Comparison of ENCODE assay signal across 9 mouse cellular contexts in the genomic region with DNA sequence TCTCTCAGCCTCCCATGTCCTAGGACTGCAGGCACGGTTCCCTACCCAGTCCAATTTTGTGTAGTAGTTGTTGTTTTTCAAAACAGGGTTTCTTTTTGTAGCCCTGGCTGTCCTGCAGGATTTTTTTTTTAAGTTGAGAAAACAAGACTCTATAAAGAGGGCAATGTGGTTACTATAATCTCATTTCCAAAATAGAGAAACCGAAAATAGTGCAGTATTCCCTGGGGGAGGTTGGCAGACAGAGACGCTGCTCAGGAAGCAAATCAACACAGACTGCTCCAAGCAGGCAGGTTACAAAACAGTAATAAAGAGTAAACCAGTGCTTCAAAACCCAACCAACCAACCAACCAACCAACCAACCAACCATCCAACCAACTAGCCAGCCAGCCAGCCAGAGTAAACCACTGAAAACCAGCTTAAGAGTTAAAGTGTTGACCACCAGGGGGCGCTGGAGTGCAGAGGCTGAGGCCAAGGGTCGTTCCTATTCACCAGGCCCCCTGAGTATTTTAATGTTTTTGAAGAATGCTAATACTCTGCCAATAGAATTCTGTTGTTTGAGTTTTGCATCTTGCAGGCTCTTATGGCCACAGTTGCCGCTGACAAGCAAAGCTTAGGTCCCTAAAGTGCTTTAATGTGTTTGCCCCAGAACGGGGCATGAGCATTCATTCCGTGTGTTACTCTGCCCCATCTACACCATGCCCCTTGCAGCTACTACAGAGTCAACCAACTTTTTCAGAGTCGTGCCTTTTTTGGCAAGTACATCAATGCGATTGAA. TPM values are rescaled to one million over a fixed set of nuclear protein-coding genes. Genes with fewer than 3 reads are reported as not detected.
A peak's percentile ranks its signal among the peaks of the same experiment; 100 is the strongest.
DNase-seq lines count a peak whose midpoint lies in the region; ATAC-seq and TF ChIP-seq lines count a peak whose summit lies in the region.
"Had no signal": no experiment of that assay in that cellular context is flagged by ENCODE, and none has a peak within 500 bp of the region (broad histone marks: within the 10 kb centered on the region; RNA-seq: fewer than 3 reads in every experiment).

No protein-coding gene starts in this region.

- WGBS in midbrain, embryonic 14.5 days = 54% methylated on average over 10 of the region's 10 CpGs
- WGBS in midbrain, embryonic 13.5 days = 56% methylated on average over 10 of the region's 10 CpGs
- 44% methylated on average over 10 of the region's 10 CpGs for WGBS in cerebellum, adult 2 months
- WGBS in limb, embryonic 11.5 days = 55% methylated on average over 10 of the region's 10 CpGs

- H3K9me3 ChIP-seq in midbrain, embryonic 14.5 days (ENCODE audit: control insufficient read depth, low read length) = no peaks in the 10 kb centered on the region
- no peaks in the 10 kb centered on the region for H3K9me3 ChIP-seq in midbrain, embryonic 13.5 days
- H3K9me3 ChIP-seq in limb, embryonic 11.5 days (ENCODE audit: control insufficient read depth, low read length) = no peaks in the 10 kb centered on the region

- peak; percentile 77 for DNase-seq in midbrain, embryonic 14.5 days
- no peak for DNase-seq in Patski (ENCODE audit: low read depth, low spot score)
- peak; percentile 46 to 69 for DNase-seq in cerebellum, adult 2 months
- DNase-seq in gastrocnemius, postnatal 4 days (ENCODE audit: low spot score in 2 of 2) = peak; percentile 70 to 80
- DNase-seq in limb, embryonic 11.5 days (ENCODE audit: low spot score) = peak; percentile 82
- peak; percentile 75 for DNase-seq in retina, postnatal 1 day

- no peaks in the 10 kb centered on the region for H3K27me3 ChIP-seq in midbrain, embryonic 14.5 days (ENCODE audit: control insufficient read depth, insufficient read depth, low read length)
- no peaks in the 10 kb centered on the region for H3K27me3 ChIP-seq in midbrain, embryonic 13.5 days
- H3K27me3 ChIP-seq in Patski = no peaks in the 10 kb centered on the region
- H3K27me3 ChIP-seq in cerebellum, adult 2 months (ENCODE audit: control insufficient read depth, insufficient read depth, low read length) = no peaks in the 10 kb centered on the region
- H3K27me3 ChIP-seq in limb, embryonic 11.5 days (ENCODE audit: control insufficient read depth, insufficient read depth, low read length) = no peaks in the 10 kb centered on the region

- no peak overlapping the region for H3K27ac ChIP-seq in midbrain, embryonic 14.5 days (replicated peaks; ENCODE audit: low read depth, low read length)
- no peak overlapping the region for H3K27ac ChIP-seq in midbrain, embryonic 13.5 days
- no peak overlapping the region for H3K27ac ChIP-seq in cerebellum, adult 2 months (ENCODE audit: insufficient read depth, low read length)
- no peak overlapping the region for H3K27ac ChIP-seq in limb, embryonic 11.5 days (replicated peaks; ENCODE audit: low read depth, low read length)

- ATAC-seq in midbrain, embryonic 14.5 days (ENCODE audit: low FRiP score, low TSS enrichment) = no peak
- no peak for ATAC-seq in midbrain, embryonic 13.5 days
- no peak for ATAC-seq in Patski
- ATAC-seq in limb, embryonic 11.5 days (ENCODE audit: insufficient number of reproducible peaks, low FRiP score, low TSS enrichment, low read depth) = no peak
- ATAC-seq in erythroblast, adult 5-6 weeks (replicated peaks; ENCODE audit: low FRiP score, poor library complexity, severe bottlenecking) = no peak

- peak; percentile 87 for TF ChIP-seq CTCF in Patski (IDR thresholded peaks at IDR 0.05)
- peak; percentile 73 for TF ChIP-seq CTCF in cerebellum, adult 2 months (IDR thresholded peaks at IDR 0.05; ENCODE audit: borderline replicate concordance, insufficient read depth, low read depth, low read length)

- POLR2A ChIA-PET in Patski (lab: Charles Lee) = interaction anchor here (0.5 to 0.8 kb wide), 2 partner anchors 47 to 161 kb away, joined by 3 read pairs; no protein-coding TSS in a partner anchor

- TF ChIP-seq POLR2A in cerebellum, adult 2 months (IDR thresholded peaks at IDR 0.05; ENCODE audit: borderline replicate concordance, insufficient read depth, low read length) = no peak

- in situ Hi-C loops in Patski (cut with MboI; ENCODE audit: low pct_unique_long_range_greater_than_20kb) = loop anchor here (5.0 kb wide), 2 partner anchors 35 kb away; no protein-coding TSS in a partner anchor

- no peak overlapping the region for H3K4me3 ChIP-seq in midbrain, embryonic 14.5 days (replicated peaks; ENCODE audit: low read depth, low read length)
- H3K4me3 ChIP-seq in midbrain, embryonic 13.5 days (replicated peaks) = no peak overlapping the region
- H3K4me3 ChIP-seq in cerebellum, adult 2 months (replicated peaks; ENCODE audit: insufficient read depth, low read depth, low read length) = no peak overlapping the region
- no peak overlapping the region for H3K4me3 ChIP-seq in limb, embryonic 11.5 days (ENCODE audit: low read depth, low read length)

- no peaks in the 10 kb centered on the region for H3K36me3 ChIP-seq in midbrain, embryonic 14.5 days (ENCODE audit: control insufficient read depth, insufficient read depth, low read length)
- H3K36me3 ChIP-seq in midbrain, embryonic 13.5 days = no peaks in the 10 kb centered on the region
- H3K36me3 ChIP-seq in limb, embryonic 11.5 days (ENCODE audit: control insufficient read depth, insufficient read depth, low read length) = no peaks in the 10 kb centered on the region

- CTCF ChIA-PET in Patski (lab: Charles Lee) = interaction anchor here (0.8 to 2.0 kb wide), 18 partner anchors 9 to 176 kb away, joined by 3 to 31 read pairs (median 3); partner anchors contain the start of genes Cabp2, Cdk2ap2 and Gstp1

- no peak overlapping the region for H3K9ac ChIP-seq in midbrain, embryonic 14.5 days (replicated peaks; ENCODE audit: low read length)
- no peak overlapping the region for H3K9ac ChIP-seq in midbrain, embryonic 13.5 days (replicated peaks)
- H3K9ac ChIP-seq in limb, embryonic 11.5 days (ENCODE audit: low read length) = no peak overlapping the region

- no peak overlapping the region for H3K4me2 ChIP-seq in midbrain, embryonic 14.5 days (ENCODE audit: low read length)
- no peak overlapping the region for H3K4me2 ChIP-seq in midbrain, embryonic 13.5 days (replicated peaks)
- no peak overlapping the region for H3K4me2 ChIP-seq in limb, embryonic 11.5 days (ENCODE audit: low read depth, severe bottlenecking)

- no peaks in the 10 kb centered on the region for H3K4me1 ChIP-seq in midbrain, embryonic 14.5 days (ENCODE audit: control insufficient read depth, insufficient read depth, low read length)
- no peaks in the 10 kb centered on the region for H3K4me1 ChIP-seq in midbrain, embryonic 13.5 days (replicated peaks)
- peaks cover 24% of the 10 kb centered on the region for H3K4me1 ChIP-seq in cerebellum, adult 2 months (ENCODE audit: control insufficient read depth, insufficient read depth, low read length)
- no peaks in the 10 kb centered on the region for H3K4me1 ChIP-seq in limb, embryonic 11.5 days (ENCODE audit: control insufficient read depth, insufficient read depth, low read length)

RNA-seq across cellular contexts. Expression of gene Gstp2, which starts 6.1 kb away (rescaled TPM):
- 1.9 TPM in 1 of 2 replicates, not detected in the other for polyA plus RNA-seq in midbrain, embryonic 14.5 days (2014; fragmentation: Nextera tagmentation; extraction: Ambion mirVana)
- 1.3 and 3.9 TPM in 2 replicates for polyA plus RNA-seq in midbrain, embryonic 13.5 days (2015; fragmentation: Nextera tagmentation; extraction: Ambion mirVana)
- polyA plus RNA-seq in Patski (2021) = 379 TPM
- polyA plus RNA-seq in cerebellum, adult 2 months (2012; rRNA removed) = 8.0 and 10.0 TPM in 2 replicates
- 10 to 100 TPM; 40.2 to 49.5 TPM for total RNA-seq in gastrocnemius, postnatal 4 days (2021)
- polyA plus RNA-seq in limb, embryonic 11.5 days (2014; fragmentation: Nextera tagmentation; extraction: Ambion mirVana) = 1.1 TPM in 2 replicates
- not detected in 2 replicates for total RNA-seq in erythroblast, adult 5-6 weeks (2015; ENCODE audit: low replicate concordance)
- 1.4 and 2.1 TPM in 2 replicates for total RNA-seq in erythroblast, adult 5-6 weeks (2017; ENCODE audit: low replicate concordance)

RNA-seq across cellular contexts. Expression of gene Gstp3, which starts 7.4 kb away (rescaled TPM):
- polyA plus RNA-seq in midbrain, embryonic 14.5 days (2014; fragmentation: Nextera tagmentation; extraction: Ambion mirVana) = not detected in 2 replicates
- polyA plus RNA-seq in midbrain, embryonic 13.5 days (2015; fragmentation: Nextera tagmentation; extraction: Ambion mirVana) = not detected in 2 replicates
- not detected for polyA plus RNA-seq in Patski (2021)
- polyA plus RNA-seq in cerebellum, adult 2 months (2012; rRNA removed) = not detected in 2 replicates
- total RNA-seq in gastrocnemius, postnatal 4 days (2021) = 1 to 10 TPM in 1 of 2 experiments, not detected in 1; 1.1 TPM
- 0.23 TPM in 1 of 2 replicates, not detected in the other for polyA plus RNA-seq in limb, embryonic 11.5 days (2014; fragmentation: Nextera tagmentation; extraction: Ambion mirVana)
- total RNA-seq in erythroblast, adult 5-6 weeks (2015; ENCODE audit: low replicate concordance) = 4.2 and 30.2 TPM in 2 replicates
- 8.4 and 11.1 TPM in 2 replicates for total RNA-seq in erythroblast, adult 5-6 weeks (2017; ENCODE audit: low replicate concordance)
- polyA plus RNA-seq: heart, embryonic 14.5 days had no signal

RNA-seq across cellular contexts. Expression of gene Gstp1, which starts 14.1 kb away (rescaled TPM):
- polyA plus RNA-seq in midbrain, embryonic 14.5 days (2014; fragmentation: Nextera tagmentation; extraction: Ambion mirVana) = 397 and 514 TPM in 2 replicates
- polyA plus RNA-seq in midbrain, embryonic 13.5 days (2015; fragmentation: Nextera tagmentation; extraction: Ambion mirVana) = 372 and 375 TPM in 2 replicates
- 1,288 TPM for polyA plus RNA-seq in Patski (2021)
- 517 and 561 TPM in 2 replicates for polyA plus RNA-seq in cerebellum, adult 2 months (2012; rRNA removed)
- 100 to 1,000 TPM; 205 to 221 TPM for total RNA-seq in gastrocnemius, postnatal 4 days (2021)
- polyA plus RNA-seq in limb, embryonic 11.5 days (2014; fragmentation: Nextera tagmentation; extraction: Ambion mirVana) = 437 and 462 TPM in 2 replicates
- 79.2 and 134 TPM in 2 replicates for total RNA-seq in erythroblast, adult 5-6 weeks (2015; ENCODE audit: low replicate concordance)
- 15.5 and 40.6 TPM in 2 replicates for total RNA-seq in erythroblast, adult 5-6 weeks (2017; ENCODE audit: low replicate concordance)

RNA-seq across cellular contexts. Expression of gene Cabp2, which starts 29.4 kb away (rescaled TPM):
- not detected in 2 replicates for polyA plus RNA-seq in midbrain, embryonic 14.5 days (2014; fragmentation: Nextera tagmentation; extraction: Ambion mirVana)
- not detected in 2 replicates for polyA plus RNA-seq in midbrain, embryonic 13.5 days (2015; fragmentation: Nextera tagmentation; extraction: Ambion mirVana)
- not detected for polyA plus RNA-seq in Patski (2021)
- polyA plus RNA-seq in cerebellum, adult 2 months (2012; rRNA removed) = 5.5 and 8.0 TPM in 2 replicates
- total RNA-seq in gastrocnemius, postnatal 4 days (2021) = not detected
- polyA plus RNA-seq in limb, embryonic 11.5 days (2014; fragmentation: Nextera tagmentation; extraction: Ambion mirVana) = not detected in 2 replicates
- total RNA-seq in erythroblast, adult 5-6 weeks (2015; ENCODE audit: low replicate concordance) = not detected in 2 replicates
- total RNA-seq in erythroblast, adult 5-6 weeks (2017; ENCODE audit: low replicate concordance) = not detected in 2 replicates
- polyA plus RNA-seq: heart, embryonic 14.5 days had no signal

RNA-seq across cellular contexts. Expression of gene Ndufv1, which starts 39.3 kb away (rescaled TPM):
- 223 and 231 TPM in 2 replicates for polyA plus RNA-seq in midbrain, embryonic 14.5 days (2014; fragmentation: Nextera tagmentation; extraction: Ambion mirVana)
- 203 and 210 TPM in 2 replicates for polyA plus RNA-seq in midbrain, embryonic 13.5 days (2015; fragmentation: Nextera tagmentation; extraction: Ambion mirVana)
- polyA plus RNA-seq in Patski (2021) = 231 TPM
- 331 and 332 TPM in 2 replicates for polyA plus RNA-seq in cerebellum, adult 2 months (2012; rRNA removed)
- 100 to 1,000 TPM; 314 to 350 TPM for total RNA-seq in gastrocnemius, postnatal 4 days (2021)
- polyA plus RNA-seq in limb, embryonic 11.5 days (2014; fragmentation: Nextera tagmentation; extraction: Ambion mirVana) = 198 and 208 TPM in 2 replicates
- total RNA-seq in erythroblast, adult 5-6 weeks (2015; ENCODE audit: low replicate concordance) = 57.8 and 76.5 TPM in 2 replicates
- 60.4 and 63.3 TPM in 2 replicates for total RNA-seq in erythroblast, adult 5-6 weeks (2017; ENCODE audit: low replicate concordance)

Comparison
In these comparisons a context has a peak if more than half of its experiments do, and no peak if none do; other contexts are left out.
1. RNA of gene Gstp2, which starts 6.1 kb away (polyA plus RNA-seq): 379 TPM in Patski (single experiment); 8.0 to 10.0 TPM in cerebellum, adult 2 months, 1.3 to 3.9 TPM in midbrain, embryonic 13.5 days, 1.9 TPM in midbrain, embryonic 14.5 days and 1.1 TPM in limb, embryonic 11.5 days; every median in the first group is over 10 times any median in the second.